Mouse (Mus musculus) embryo, embryonic 11.5 days (tissue): ENCODE measurements around the gene Cers5.
"Not testable (repeated sequence)": the region's sequence is repeated elsewhere in the genome, so short reads cannot be mapped to it uniquely, and the experiment has no call there.

Experiments
- DNase-seq: peaks from one replicate; pipeline ENCODE4 v3.0.0-alpha.2; 2012; ENCODE audit warnings: low read depth, low spot score

Cers5 gene

GRCm38 (mm10) chr15:99772881-99772924, at the start of gene Cers5:
Gene Cers5, minus strand, starts transcription at chr15:99772885.
- not testable (repeated sequence) for DNase-seq

DNA sequence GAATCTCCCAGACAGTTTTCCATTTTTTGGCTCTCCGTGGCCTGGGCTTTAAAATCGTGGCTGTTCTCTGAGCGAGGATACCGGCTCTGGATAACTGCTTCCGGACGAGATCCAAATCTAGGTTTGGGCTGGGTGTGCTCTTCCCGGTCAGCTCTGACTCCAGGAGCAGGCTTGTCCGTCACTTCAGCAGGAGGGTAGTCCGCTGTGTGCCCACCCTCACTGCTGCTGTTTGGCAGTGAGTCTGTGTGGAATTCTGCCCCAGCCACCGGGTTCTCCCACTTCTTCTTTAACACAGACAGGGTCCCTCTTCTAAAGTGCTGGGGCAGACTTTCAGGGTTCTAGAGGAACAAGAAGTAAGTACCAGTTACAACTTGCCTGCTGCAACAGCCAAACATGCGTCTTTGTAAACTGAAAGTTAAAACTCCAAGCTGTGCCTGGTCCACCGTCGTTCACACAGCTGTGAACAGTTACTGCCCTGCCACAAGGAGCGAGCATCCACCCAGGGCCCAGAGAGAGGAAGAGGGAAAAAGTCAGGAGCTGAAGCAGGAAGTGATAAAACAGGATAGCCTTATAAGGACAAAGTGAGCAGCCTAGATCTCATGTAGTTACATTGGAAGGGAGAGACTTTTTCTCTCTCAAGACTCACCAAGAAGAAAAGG, 47.1 kb upstream of the Cers5 start:
- DNase-seq = no peak

- DNase-seq = no peak
Measured at GRCm38 (mm10) chr15:99819109-99819440, 46.4 kb upstream of the Cers5 start.

- peak; percentile 63 for DNase-seq
Measured at GRCm38 (mm10) chr15:99818321-99819108, 45.8 kb upstream of the Cers5 start.

DNA sequence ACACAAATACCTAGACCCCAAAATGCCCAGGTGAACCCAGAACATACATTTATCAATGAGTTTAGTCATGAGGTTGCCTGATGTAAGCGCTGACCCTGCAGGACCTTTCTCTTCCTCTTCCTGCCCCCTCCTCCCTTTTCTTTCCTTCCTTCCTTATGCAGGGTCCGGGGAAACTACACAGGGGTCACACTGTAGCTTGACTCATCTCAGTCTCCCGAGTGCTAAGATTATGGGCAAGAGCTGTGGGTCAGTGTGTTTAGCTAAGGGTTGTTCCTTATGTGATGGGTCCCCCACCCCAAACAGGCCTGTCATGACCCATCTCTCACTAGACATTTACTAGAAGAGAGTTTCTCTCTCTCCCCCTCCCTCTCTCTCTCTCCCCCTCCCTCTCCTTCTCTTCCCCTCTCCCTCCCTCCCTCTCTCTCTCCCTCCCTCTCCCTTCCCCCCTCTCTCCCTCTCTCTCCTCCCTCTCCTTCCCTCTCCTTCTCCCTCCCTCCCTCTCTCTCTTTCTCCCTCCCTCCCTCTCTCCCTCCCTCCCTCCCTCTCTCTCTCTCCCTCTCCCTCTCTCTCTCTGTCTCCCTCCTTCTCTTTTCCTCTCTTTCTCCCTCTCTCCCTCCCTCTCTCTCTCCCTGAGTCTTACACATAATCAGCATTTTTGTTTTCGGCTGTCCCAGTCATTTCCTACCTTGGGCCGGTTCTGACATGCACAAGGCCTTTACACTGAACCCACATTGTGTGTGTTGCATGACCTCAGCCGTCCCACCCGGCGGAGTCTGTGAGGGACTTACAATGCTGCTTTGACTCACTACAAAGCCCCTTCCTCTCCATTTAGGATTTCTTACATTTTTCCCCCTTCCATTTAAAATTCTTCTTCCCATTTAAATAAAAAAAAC, 44.9 kb upstream of the Cers5 start:
- no peak for DNase-seq

DNA sequence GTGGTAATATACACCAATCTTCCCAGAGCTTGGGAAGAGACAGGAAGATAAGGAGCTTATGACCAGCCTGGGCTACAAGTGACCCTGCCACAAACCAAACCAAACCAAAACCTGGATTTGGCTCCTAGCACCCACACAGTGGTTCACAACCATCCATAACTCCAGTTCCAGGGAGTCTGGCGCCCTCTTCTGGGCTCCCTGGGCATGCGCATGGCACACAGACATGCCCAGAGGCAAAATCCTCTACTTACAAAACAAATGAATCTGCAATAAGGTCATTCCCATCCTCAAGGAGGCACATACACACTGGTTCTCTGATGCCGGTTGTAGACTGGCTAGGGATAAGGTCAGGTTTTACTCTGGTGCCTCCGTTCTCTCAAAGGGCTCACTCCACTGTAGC, 43.3 kb upstream of the Cers5 start:
- DNase-seq = no peak

DNA sequence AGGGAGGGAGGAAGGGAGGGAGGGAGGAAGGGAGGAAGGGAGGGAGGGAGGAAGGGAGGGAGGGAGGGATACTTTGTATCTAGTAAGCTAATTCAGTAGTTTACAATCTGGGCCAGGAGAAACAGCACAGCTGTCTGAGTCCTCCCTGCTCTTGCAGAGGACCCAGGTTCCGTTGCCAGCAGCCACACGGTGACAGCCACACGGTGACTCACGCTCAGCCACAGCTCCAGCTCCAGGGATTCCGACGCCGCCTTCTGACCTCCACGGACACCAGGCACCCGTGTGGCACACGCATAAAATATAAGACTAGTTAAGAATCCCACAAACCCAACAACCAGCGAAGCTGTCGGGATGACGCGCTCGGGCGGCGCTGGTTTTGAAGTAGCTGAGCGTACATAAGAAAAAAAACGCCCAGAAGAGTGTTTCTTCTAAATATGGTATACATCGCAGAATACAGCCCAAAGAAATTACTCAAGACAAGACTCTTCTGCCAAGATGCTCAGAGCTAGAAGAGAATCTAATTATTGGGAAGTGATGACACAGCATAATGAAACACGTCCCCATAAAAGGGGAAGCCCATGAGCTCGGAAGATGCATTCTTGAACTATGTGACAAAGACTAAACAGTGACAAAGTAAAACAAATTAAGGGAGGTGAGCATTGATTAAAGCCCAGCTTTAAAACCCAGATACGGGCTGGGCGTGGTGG, 42.0 kb upstream of the Cers5 start:
- DNase-seq = no peak

- DNase-seq = no peak
Measured at GRCm38 (mm10) chr15:99813639-99814038, 41.0 kb upstream of the Cers5 start.

DNA sequence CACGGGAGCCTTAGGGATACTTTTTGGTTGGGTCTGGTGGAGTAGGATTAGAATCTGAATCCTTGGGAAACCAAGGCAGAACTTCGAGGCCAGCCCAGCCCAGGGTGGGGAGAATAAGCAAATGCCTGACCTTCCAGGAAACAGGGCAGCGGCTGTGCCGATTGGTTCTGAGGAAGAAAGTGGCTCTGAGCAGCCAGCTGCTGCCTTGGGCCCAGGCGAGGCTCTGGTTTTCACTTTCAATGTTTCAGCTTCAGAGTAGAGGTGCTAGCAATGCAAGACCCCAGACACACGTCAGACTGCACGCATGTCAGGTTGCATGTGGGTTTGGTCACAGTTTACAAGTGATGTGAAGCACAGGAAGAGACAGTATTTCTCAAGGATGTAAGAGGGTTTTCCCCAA, 39.4 kb upstream of the Cers5 start:
- DNase-seq = no peak

DNA sequence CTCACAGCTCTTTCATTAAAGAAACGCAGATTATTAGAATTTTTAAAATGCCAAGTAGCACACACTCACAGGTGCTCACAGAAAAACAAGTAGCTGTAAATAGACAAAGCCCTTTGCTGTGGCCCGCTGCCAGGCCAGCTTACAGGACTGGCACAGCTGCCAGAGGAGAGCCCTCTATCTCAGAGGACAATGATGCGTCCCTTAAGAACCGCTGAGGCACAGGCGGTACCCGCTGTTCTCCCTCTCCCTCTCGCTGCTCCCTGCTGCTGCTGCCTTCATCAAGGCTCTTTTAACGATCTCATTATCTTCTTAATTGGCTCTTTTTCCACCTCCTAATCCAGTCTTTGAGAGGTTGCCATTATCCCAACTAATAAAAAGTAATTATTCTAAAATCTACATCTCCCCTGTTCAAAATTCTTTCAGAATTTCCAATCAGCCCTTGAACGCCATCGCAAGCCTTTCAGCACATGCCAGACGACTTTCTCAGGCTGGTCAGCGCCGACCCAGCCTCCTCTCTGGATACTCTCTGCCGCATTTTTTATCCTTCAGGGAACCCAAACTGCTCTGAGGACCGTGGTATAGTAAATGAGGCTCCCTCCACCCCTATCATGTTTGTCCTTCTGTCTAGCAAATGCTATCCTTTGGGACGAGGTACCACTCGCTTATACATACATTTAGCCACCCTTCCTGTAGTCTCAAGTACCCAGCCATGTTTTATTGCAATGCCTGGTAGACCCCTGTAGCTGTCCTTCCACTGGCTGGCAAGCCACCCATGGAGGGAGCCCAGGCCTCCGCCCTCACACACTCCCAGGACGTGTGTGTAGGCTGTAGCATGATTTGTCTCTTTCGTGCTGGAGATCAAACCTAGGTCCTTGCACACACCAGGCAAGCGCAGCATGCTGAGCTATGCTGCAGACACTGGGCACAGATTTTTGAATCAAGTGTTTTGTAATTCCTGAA, 35.4 kb upstream of the Cers5 start:
- DNase-seq = no peak

DNA sequence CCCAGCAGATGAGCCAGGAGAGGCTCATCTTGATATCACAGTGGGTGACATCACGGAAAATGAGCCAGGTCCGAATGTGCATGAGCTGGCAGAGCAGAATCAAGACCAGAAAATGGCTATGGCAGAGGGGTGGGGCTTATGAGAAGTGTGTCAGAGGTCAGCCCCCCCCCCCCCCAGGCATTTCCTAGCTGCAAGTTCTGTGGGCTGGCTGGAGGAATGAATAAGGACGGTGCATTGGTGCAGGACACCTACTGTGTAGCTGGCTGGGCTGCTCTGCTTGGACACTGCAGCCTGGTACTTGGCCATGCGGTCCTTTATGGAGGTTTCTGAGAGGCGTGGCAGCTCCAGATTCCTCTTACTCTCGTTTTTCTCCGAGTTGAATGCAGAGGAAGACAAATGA, 33.5 kb upstream of the Cers5 start:
- no peak for DNase-seq

GRCm38 (mm10) chr15:99805673-99806072, 33.0 kb upstream of the Cers5 start:
- no peak for DNase-seq

DNA sequence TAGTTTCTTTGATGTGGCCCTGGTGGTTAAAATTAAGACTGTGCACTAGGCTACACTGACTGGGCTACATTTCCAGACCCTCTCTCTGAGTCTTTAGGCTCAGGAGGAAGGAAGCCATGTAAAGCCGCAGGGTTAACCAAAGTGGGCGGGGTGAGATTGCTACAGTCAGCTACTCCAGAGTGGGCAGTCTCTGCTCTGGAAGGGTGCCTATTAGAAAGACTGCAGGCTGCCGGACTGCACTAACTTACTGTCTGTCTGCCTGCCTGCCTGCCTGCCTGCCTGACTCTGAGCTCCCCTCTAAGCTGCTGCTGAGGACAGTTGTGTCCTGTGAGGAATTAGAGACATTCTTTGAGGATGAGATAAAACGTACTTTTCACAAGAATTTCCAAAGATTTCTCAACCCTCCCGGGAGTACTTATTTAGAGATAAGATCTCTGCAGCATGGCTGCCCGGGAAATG, 30.5 kb upstream of the Cers5 start:
- DNase-seq = no peak

GRCm38 (mm10) chr15:99801885-99802572, 29.3 kb upstream of the Cers5 start:
- no peak for DNase-seq

GRCm38 (mm10) chr15:99799706-99800105, 27.0 kb upstream of the Cers5 start:
- DNase-seq = no peak

GRCm38 (mm10) chr15:99797898-99798297, 25.2 kb upstream of the Cers5 start:
- DNase-seq = no peak

GRCm38 (mm10) chr15:99796735-99797134, 24.1 kb upstream of the Cers5 start:
- no peak for DNase-seq

- no peak for DNase-seq
Measured at GRCm38 (mm10) chr15:99796066-99796465, 23.4 kb upstream of the Cers5 start.

GRCm38 (mm10) chr15:99792221-99792815, 19.6 kb upstream of the Cers5 start:
- no peak for DNase-seq

- DNase-seq = no peak
Measured at GRCm38 (mm10) chr15:99791003-99791402, 18.3 kb upstream of the Cers5 start.
